Mouse (Mus musculus): ENCODE results near the gene Fat3.

- no peak for TF ChIP-seq CTCF (conservative IDR thresholded peaks at IDR 0.05; ENCODE audit: insufficient read depth, insufficient read length, low read depth, low read length)
- TF ChIP-seq POLR2A (IDR thresholded peaks at IDR 0.05; ENCODE audit: low read depth, low read length), result no peak
These were observed 506.9 kb downstream of the Fat3 start for GRCm38 (mm10) chr9:15994177-15994576.

Data from kidney, adult 2 months (tissue).